Mouse (Mus musculus): ENCODE data around the gene Gbf1. TPM values are rescaled to one million over a fixed set of nuclear protein-coding genes. Genes with fewer than 3 reads are reported as not detected.
"Not testable (repeated sequence)": the region's sequence is repeated elsewhere in the genome, so short reads cannot be mapped to it uniquely, and the experiment has no call there.

Gbf1 gene
- polyA plus RNA-seq (2012; rRNA removed): 67.8 and 92.2 TPM in 2 replicates

DNA sequence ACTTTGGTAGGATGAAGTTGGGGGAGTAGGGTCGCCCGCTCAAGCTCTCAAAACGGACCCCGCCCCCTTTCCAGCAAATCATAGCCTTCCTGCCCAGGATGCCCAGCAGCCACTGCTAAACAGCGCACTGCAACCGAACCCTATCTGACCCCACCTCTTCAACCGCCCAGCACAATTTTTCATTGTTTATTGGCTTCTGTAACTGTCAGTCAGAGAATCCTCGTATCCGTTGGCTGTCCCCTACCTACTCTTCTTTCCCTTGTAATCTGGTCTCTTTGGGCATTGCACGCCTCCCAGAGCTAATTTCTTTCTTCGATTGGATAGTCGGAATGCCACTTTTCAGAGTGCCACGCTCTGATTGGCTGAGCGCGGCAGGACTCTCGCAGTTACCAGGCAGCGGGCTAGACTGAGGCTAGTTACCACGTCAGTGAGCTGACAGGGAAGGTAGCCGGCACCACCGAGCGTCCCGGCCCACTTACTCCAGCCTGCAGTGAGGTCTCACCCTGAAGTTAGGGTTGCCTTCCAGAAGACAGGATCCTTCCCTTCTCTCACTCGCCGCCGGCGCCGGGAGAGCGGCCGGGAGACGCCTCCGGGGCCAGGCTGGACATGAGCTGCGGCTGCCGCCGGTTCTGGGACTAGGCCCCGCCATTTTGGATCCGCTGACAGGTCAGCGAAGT, at the start of gene Gbf1:
TSS of gene Gbf1 (plus strand) at position 383 of the 677 bp plus-strand sequence.
- peak; percentile 99 for DNase-seq (ENCODE audit: low read depth, low spot score)
- under 1% methylated on average over 37 of the region's 37 CpGs for WGBS

DNA sequence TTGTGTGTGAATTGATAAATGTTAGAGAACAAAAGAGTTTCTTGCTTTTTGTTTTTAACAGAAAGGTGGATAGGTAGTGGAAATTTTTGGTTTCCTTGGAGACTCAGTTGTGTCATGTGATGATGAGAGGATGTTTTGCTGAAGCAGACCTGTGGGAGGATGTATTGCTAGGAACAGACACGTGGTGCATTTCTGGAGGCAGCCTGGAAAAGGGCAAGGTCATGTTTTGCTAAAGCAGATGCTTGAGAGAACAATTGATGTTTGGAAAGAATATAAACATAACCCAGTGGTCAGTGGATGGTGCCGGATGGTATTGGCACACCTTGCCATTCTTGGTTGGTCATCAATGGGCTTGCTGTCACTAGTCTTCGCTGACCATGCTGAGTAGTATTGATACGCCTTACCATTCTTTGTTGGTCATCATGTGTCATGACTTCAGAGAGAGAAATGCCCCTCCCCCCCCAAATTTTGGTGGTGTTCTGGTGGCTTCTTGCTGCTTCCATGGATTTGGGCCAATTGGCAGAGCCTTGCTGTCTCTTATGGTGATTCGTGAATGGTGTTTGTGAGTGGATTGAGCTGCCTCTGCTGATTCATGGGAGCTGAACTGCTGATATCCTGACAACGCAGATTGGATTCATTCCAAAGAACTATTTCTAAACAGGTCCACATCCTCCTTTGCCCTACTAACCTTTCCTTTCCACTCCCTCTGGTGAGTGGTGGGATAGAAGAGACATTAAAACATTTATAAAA, 48.7 kb upstream of the Gbf1 start:
- DNase-seq (ENCODE audit: low read depth, low spot score): no peak
- 76% methylated on average over 6 of the region's 6 CpGs for WGBS

DNA sequence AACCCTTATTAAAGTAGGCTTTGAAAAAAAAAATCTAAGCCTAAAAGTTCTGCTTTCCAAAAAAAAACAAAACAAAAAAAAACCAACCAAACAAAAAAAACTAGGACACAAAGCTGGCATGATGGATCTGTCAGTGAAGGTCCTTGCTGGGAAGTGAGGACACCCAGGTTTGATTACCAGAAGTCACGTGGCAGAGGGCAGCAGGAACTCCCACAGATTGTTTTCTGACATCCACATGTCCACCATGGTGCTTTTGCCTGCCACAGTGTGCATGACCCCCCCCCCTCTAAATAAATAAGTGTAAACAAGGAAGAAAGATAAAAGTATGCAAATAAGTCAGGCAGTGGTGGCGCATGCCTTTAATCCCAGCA, 48.1 kb upstream of the Gbf1 start:
- no peak for DNase-seq (ENCODE audit: low read depth, low spot score)
- WGBS: 79% methylated on average over 2 of the region's 2 CpGs

DNA sequence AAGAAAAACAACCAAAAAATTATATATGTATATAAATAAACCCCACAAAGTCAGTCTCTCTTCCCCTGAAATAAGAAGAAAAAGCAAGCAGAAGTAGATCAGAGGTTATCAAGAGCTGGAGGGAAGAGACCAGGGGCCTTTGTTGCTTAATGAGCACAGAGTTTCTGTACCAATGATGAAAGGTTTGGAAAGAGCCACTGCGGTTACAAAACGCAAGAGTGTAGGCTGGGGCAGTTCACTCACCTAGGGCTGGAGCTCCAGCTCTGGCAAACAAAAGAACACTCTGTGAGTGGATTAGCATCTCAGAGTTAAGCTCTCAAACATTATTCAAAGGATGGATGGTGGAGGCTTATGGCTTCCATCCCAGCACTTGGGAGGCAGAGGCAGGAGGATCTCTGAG, 42.1 kb upstream of the Gbf1 start:
- DNase-seq (ENCODE audit: low read depth, low spot score): no peak
- WGBS: 78% methylated on average over 2 of the region's 2 CpGs

DNA sequence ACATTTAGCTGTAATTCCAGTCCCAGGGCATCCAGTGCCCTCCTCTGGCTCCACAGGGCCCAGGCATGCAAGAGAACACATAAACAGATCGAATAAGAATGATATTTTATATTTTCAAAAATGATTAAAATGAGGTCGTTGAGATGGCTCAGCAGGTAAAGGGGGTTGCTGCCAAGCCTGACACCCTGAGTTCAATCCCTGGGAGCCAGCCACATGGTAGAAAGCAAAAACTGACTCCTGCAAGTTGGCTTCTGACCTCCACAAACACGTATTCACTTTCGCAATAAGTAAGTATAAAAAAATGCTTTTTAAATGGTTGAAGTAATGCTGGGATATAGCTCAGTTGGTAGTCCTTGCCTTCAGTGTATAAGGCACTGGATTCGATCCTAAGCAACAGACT, 41.5 kb upstream of the Gbf1 start:
- 84% methylated on average over 5 of the region's 5 CpGs for WGBS
- no peak for DNase-seq (ENCODE audit: low read depth, low spot score)

DNA sequence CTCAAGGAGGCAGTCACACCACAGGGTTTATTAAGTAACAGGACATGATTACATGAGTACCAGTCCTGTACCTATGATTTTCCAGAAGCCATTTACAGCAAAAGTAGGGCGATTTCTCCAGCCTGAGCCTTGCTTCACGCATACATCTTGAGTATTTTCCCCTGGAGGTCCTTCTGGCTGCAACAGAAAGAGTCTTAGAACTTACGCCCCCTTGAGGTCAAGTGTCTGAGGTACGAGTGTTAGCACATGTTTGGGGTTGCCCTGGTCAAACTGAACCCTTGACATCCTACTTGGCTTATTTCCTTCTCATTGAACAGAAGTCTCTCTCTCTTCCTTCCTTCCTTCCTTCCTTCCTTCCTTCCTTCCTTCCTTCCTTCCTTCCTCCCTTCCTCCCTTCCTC, 37.7 kb upstream of the Gbf1 start:
- DNase-seq (ENCODE audit: low read depth, low spot score): no peak
- WGBS: 48% methylated on average over 4 of the region's 4 CpGs

DNA sequence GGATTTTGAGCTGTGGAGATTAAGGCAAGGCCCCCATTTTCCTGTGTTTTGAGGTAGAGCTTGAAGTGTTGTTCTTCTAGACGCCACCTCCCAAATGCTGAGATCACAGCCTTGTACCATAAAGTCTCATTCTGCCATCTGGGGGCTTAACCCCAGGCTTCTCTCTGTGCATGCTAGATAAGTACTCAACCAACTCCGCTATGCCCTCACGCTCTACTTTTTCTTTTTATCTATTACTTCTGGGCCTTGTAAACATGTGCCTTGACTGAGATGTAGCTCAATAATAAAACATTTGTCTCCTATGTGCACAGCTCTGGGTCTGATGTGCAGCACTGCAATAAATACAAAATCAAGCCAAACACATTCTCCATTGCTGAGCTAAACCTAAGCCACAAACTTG, 32.9 kb upstream of the Gbf1 start:
- no peak for DNase-seq (ENCODE audit: low read depth, low spot score)
- 85% methylated on average over 3 of the region's 3 CpGs for WGBS

DNA sequence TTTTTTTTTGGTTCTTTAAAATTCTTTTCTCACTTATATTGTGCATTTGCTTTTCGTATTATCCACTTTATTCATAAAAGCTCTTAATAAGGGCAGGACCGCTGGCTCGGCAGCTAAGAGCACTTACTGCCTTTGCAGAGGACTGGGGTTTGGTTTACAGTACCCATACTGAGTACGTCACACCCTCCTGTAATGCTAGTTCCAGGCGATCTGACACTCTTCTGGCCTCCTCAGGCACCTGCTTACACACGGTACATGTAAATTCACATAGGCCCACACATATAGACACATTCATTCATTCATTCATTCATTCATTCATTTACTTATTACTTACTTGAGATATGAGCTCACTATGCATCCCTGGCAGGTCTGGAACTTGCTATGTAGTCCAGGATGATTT, 31.4 kb upstream of the Gbf1 start:
- no peak for DNase-seq (ENCODE audit: low read depth, low spot score)
- 65% methylated on average over 6 of the region's 6 CpGs for whole genome bisulfite sequencing

DNA sequence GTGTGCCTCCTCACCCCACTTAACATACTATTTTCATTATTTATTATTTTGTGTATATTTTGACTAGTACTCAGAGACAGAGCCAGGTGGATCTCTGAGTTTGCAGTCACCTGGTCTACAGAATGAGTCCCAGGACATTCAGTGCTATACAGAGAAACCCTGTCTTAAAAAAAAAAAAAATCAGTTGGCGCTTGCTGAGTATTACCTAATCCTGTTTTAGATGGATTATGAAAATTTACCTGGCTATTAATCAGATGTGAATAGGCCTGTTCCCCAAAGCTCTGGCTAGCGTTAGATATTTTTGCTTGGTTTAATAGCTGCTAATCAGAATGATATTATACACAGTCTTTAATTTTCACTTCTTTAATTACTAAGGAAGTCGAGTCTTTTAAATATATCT, 28.4 kb upstream of the Gbf1 start:
- WGBS: 78% methylated on average over 3 of the region's 3 CpGs

DNA sequence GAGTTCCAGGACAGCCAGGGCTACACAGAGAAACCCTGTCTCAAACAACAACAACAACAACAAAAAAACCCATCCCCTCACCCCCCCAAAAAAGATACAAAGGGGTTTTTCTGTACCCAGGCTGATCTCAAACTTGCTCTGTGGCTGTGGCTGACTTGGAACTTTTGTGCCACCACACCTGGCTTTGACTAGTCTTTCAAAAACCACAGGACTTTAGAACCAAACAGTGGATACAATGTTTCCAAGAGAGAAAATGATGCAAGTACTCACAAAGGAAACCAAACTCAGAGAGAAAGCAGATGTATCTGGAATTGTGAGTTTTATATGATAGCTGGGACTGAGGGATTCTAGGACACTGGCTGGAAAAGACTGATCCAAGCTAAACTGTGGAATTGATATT, 27.7 kb upstream of the Gbf1 start:
- no peak for DNase-seq (ENCODE audit: low read depth, low spot score)

More for the DNA sequence above, 28.4 kb upstream of the Gbf1 start:
- no peak for DNase-seq (ENCODE audit: low read depth, low spot score)

DNA sequence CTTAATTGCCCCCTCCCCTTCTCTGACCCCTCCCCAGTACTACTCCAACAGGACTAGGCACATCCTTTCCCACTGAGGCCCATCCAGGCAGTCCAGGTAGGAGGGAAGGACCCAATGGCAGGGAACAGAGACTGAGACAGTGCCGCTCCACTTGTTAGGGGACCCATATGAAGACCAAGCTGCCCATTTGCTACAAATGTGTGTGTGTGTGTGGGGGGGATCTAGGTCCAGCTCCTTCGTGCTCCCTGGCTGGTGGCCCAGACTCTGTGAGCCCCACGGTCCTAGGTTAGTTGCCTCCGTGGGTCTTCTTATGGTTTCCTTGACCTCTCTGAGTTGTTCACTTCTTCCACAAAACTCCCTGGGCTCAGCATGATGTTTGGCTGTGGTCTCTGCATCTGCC, 26.0 kb upstream of the Gbf1 start:
- 85% methylated on average over 4 of the region's 4 CpGs for WGBS
- no peak for DNase-seq (ENCODE audit: low read depth, low spot score)

DNA sequence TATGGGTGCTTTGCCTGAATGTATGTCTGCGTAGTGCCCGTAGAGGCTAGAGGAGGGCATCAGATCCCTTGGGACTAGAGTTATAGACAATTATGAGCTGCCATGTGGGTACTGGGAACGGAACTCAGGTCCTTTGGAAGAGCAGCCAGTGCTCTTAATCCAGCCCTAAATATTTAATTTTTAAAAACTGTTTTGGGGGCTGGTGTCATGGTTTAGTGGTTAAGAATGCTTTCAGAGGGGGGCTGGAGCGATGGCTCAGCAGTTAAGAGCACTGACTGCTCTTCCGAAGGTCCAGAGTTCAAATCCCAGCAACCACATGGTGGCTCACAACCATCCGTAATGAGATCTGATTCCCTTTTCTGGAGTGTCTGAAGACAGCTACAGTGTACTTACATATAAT, 22.6 kb upstream of the Gbf1 start:
- not testable (repeated sequence) for DNase-seq (ENCODE audit: low read depth, low spot score)
- WGBS: 74% methylated on average over 6 of the region's 6 CpGs

DNA sequence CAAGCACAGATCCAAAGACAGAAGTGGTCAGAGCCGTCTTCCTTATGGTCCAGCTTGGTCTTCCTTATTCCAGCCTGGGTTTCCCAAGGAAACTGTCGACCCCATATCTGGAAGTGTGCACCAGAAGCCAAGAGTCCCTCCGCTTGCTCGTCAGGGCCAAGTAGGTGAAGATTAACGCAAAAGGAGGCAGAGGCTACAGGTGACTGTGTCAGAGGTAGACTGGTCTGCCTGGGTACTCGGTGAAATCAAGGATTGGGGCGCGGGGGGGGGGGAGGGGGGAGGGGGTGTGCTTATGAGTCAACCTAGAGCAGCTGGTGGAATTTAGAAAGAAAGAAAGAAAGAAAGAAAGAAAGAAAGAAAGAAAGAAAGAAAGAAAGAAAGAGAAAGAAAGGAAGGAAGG, 21.0 kb upstream of the Gbf1 start:
- DNase-seq (ENCODE audit: low read depth, low spot score): no peak
- 4% methylated on average over 6 of the region's 8 CpGs for WGBS

DNA sequence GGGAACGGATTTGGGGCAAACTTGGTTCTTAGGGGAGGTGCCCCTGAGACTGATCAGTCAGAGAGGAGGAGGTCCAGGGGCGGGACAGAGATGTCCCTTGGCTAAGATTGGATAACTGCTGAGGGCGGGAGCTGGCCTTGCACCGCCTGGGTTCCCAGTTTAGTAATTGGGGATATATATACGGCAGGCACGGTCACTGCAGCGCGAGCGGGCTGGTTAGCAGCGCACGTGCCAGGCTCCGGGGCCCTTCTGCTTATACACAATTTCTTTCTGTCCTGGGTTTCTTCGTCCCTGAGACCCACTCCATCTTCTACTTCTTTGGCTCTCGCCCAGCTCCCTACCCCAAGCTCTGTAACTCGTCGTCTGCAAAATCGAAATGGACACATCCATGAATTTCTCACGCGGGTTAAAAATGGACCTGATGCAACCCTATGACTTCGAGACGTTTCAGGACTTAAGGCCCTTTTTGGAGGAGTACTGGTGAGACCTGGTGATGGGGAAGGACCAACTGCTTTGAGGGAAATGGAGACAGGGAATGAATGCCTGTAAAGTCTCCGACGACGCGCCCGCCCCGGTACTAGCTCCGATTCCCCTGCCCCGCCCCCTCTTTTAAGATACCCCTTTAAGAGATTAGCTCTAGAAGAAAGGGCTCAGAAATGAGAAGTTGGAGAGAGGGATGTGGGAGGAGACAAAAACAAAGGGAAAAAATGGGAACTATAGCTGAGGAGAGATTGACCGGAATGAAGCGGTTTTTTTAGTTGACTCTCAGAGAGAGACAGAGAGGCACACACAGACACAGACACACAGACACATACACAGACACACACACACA, 20.4 kb upstream of the Gbf1 start, which contains the start of gene Elovl3:
TSS of gene Elovl3 (plus strand) at position 204 of the 832 bp plus-strand sequence.
- WGBS: 2% methylated on average over 31 of the region's 31 CpGs

DNA sequence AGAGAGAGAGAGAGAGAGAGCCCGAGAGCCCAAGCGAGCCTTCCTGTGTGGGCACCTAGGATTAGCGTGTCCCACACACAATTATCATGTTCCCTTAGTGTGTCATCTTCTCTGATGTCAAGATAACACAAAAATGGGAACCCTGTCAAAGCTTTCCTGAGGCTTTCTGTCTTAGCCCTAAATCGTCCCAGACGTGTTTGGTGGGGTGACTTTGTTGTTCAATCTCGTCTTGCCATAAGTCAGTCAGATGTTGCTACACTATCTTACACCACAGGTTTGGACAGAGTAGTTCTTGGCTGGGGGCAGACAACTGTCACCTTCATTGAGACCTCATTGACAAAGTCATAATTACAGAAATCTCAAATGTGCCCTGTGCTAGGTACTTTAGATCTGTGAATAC, 19.7 kb upstream of the Gbf1 start:
- DNase-seq (ENCODE audit: low read depth, low spot score): no peak

More for the DNA sequence above, 20.4 kb upstream of the Gbf1 start, which contains the start of gene Elovl3:
- DNase-seq (ENCODE audit: low read depth, low spot score): no peak

DNA sequence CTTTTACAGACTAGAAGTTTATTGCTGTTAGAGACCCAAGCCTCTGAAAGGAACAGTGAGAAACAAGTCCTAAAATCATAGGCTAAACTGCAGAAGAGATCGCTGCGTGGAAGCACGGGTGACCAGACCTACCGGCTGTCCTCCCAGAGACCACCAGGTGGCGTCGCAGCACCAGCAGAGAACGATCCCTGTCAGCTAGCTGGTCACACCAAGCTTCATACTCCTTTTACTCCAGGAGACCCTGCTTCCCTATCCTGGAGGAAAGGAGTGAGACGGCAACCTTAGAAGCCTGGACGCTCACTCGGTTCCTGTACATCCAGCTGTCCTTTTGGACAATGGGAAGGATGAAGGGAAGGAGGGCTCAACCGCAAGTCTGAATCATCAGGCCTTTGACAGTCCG, 17.0 kb upstream of the Gbf1 start:
- DNase-seq (ENCODE audit: low read depth, low spot score): peak; percentile 70
- 2% methylated on average over 12 of the region's 12 CpGs for WGBS

More for the DNA sequence above, 19.7 kb upstream of the Gbf1 start:
- WGBS: 31% methylated on average over 6 of the region's 6 CpGs

DNA sequence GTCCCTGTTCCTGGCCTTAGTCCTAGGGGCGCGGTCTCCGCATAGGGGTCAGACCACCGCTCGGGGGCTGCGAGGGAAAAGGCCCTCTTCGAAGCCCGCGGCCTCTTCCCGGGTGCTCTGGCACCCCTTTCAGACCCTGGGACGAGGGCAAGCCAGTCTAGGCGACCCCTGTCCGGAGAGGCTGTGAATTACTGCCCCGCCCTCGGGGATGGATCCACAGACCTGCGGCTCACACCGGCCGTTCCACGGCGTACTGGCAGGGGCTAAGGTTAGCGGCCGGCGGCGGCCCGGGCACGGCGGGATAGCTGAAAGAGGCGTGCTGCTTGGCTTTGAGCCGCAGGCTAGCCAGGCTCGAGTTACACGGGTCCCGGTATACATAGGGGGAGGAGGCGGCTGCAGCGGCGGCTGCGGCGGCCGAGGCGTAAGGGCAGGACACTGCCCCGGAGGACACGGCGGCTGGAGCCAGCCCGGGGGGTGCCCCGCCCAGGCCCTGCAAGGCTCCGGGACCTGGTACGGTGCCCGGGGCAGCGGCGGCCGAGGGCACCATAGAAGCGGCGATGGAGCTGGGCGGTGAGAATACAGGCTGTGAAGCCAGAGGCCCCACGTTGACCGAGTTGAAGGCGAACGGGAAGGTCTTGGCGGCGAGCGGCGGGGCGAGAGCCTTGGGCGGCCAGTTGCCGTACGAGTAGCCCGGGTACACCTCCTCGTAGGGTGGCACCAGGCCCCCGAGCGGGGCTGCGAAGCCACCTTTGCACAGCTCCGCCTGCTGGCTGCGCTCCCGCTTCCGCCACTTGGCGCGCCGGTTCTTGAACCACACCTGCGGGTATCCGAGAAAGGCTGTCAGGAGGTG, 16.3 kb upstream of the Gbf1 start:
- WGBS: under 1% methylated on average over 79 of the region's 79 CpGs

DNA sequence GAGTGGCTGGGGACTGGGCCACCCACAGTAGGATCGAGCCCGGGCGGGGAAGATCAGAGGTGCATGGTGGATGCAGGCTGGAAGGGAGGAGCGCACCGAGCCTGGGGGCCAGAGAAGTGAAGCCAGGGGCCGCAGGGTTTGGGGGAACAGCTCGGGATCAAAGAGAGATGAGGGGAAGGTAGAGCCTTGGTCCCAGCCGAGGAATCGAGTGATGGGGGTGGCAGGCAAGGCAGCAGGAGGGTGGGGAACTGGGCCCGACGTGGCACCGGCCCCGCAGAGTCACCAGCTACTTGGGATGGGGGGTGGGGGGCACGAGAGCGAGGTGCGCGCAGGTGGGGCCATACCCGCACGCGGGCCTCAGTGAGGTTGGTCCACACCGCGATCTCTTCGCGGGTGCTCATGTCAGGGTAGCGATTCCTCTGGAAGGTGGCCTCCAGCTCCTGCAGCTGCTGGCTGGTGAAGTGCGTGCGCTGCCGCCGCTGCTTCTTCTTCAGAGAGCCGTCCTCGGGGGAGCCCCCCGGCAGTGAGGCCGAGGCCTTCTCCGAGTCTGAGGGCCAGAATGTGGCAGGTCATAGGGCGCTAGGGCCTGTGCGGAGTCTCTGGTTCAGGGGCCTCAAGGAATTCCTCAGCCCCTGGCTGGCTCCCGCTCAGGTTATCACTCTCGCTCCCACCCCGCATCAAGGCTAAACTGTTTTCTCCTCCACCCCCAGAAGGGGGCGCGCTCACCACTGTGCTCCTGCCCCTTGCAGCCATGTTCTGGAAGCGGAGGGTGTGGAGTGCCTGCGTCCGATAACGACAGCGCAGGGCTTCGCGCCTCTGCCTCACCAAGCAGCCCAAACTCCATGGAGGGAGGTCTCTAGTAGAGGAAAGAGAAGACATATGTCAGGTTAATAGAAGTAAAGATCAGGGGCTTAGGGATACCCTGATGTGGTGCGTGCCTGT, 15.4 kb upstream of the Gbf1 start:
- 3% methylated on average over 49 of the region's 49 CpGs for WGBS
- DNase-seq (ENCODE audit: low read depth, low spot score): no peak

More for the DNA sequence above, 16.3 kb upstream of the Gbf1 start:
- DNase-seq (ENCODE audit: low read depth, low spot score): no peak
